Mouse (Mus musculus): Measurements from ENCODE around the gene Prr22.

Prr22 gene

GRCm38 (mm10) chr17:56769950-56770349 is at the start of gene Prr22:
Gene Prr22 (plus strand): TSS chr17:56770250.
- in situ Hi-C loops (cut with MboI; ENCODE audit: low sequenced_read_pairs): no loop called here

GRCm38 (mm10) chr17:56722441-56722840 is 47.6 kb upstream of the Prr22 start:
- in situ Hi-C loops (cut with MboI; ENCODE audit: low sequenced_read_pairs): no loop called here

DNA sequence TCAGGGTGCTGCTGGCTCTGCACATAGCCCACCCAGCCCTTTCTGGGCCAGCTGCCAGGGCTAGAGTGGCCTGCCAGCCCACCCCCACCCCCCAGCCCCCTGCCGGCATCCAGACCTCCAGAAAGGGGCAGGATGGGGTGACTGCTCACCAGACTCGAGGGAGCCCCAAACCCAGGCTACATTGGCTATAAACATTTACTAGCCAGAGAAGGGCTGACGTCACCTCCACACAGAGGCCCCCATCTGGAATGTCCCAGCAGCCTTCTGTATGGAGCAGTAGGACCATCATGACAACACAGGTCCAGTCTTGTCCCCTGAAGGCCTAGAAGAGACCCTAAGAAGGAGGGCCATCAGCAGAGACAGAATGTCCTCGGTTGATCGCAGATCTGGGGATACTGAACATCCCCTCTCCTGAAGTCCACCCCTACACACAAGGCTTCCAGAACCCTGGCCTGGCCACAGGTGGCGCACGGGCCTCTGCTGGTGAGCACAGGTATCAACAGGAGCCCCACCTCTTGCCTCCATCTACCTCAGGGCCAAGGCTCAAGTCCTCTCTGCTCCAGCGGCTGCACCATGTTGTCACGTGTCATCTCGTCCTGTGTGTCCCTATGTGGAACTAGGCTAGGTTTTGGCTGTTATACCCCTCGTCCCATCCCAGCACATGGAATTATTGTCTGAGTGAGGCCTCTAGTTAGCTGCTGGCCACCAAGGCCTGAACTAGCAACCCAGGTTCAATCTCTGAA is 46.5 kb upstream of the Prr22 start:
- in situ Hi-C loops (cut with MboI; ENCODE audit: low sequenced_read_pairs): no loop called here

- in situ Hi-C loops (cut with MboI; ENCODE audit: low sequenced_read_pairs): no loop called here
Measured at GRCm38 (mm10) chr17:56727029-56727649, 42.9 kb upstream of the Prr22 start.

DNA sequence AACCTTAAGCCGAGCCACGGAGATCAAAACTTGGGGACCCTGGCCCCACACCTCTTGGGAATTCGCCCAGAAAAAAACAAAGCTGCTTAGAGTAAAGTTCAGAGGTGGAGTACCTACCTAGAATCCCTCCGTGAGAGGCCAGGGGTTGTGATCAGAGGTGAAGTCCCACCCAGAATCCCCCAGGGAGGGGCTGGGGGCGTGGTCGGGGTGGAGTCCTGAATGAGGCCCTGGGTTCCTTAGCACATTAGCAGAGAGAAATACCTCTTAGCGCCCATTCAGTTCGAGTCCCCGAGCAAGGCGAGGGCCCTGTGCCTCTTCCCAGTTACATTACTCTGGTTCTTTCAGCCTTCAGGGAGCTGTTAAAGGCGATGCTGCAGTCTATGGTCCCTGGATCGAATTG is 42.4 kb upstream of the Prr22 start:
- in situ Hi-C loops (cut with MboI; ENCODE audit: low sequenced_read_pairs): no loop called here

DNA sequence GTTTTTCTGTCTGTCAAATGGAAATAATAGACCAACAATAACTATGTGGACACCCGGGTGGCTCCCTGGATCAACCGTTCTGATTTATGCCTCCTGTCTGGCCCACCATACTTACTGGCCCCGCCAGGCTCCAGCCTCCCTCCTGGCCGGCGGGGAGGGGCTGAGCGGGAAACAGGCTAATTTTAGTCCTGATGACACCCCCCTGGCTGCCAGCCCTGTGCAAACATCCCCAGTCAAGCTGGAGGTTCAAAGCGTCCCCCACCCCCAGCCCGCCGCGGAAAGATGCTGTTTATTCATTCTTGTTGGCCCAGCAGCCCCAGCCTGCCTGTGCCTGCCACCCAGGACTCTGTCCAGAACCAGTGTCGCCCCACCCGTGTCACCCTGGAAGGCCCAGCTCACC is 41.9 kb upstream of the Prr22 start:
- in situ Hi-C loops (cut with MboI; ENCODE audit: low sequenced_read_pairs): no loop called here

- in situ Hi-C loops (cut with MboI; ENCODE audit: low sequenced_read_pairs): no loop called here
Measured at GRCm38 (mm10) chr17:56729151-56729550, 40.9 kb upstream of the Prr22 start.

- in situ Hi-C loops (cut with MboI; ENCODE audit: low sequenced_read_pairs): no loop called here
Measured at GRCm38 (mm10) chr17:56729656-56730055, 40.4 kb upstream of the Prr22 start.

DNA sequence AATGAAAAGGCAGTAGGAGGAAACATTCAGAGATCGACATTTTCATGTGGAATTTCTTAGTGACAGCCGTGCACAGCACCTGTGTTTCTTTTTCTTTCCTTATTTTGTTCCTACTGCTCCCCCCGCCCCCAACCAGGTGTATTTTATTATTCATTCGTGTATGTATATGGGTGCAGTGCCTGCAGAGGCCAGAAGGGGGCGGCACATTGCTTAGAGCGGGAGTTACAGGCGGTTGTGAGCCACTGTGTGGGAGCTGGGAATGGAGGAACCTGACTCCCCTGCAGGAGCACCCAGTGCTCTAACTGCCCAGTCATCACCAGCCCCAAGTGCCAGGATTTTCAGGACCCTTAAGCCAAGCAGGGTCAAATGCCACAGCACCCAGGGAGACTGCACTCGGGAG is 33.5 kb upstream of the Prr22 start:
- in situ Hi-C loops (cut with MboI; ENCODE audit: low sequenced_read_pairs): no loop called here

DNA sequence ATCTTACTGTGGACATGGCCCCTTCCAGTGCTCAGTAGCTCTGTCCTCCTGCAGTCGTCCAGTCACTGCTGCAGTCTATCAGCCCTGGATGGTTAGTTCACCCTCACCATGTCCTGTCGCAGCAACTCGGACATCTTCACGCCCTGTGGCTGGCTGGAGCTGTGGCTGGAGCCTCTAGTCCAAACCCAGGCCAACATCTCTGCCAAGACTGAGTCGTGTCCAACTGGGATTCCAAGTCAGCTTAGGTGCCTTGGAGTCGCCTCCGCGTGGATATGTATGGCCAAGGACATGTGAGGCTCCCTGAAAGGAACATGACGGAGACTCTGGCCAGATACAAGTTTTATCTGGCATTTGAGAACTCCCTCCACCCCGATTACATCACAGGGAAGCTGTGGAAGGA is 31.8 kb upstream of the Prr22 start:
- in situ Hi-C loops (cut with MboI; ENCODE audit: low sequenced_read_pairs): no loop called here

GRCm38 (mm10) chr17:56740118-56740787 is 29.8 kb upstream of the Prr22 start:
- in situ Hi-C loops (cut with MboI; ENCODE audit: low sequenced_read_pairs): no loop called here

DNA sequence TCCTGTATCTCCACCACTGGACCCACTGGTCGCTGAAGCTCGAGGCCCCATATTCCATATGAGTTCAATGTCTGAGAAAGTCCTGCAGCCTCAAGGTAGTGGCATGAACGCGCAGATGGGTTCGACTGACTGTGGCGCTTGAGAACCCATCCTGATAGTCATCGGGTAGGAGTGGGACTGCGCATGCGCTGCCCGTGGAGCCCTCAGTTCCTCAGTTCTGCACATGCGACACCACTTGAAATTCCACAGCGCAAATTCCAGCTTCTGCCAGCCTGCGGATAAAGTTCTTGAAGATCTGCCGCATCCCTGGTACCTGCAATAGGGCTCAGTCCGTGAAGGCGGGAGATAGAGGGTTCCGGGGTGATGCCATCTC is 29.3 kb upstream of the Prr22 start:
- in situ Hi-C loops (cut with MboI; ENCODE audit: low sequenced_read_pairs): no loop called here

GRCm38 (mm10) chr17:56744173-56744572 is 25.9 kb upstream of the Prr22 start:
- in situ Hi-C loops (cut with MboI; ENCODE audit: low sequenced_read_pairs): no loop called here

DNA sequence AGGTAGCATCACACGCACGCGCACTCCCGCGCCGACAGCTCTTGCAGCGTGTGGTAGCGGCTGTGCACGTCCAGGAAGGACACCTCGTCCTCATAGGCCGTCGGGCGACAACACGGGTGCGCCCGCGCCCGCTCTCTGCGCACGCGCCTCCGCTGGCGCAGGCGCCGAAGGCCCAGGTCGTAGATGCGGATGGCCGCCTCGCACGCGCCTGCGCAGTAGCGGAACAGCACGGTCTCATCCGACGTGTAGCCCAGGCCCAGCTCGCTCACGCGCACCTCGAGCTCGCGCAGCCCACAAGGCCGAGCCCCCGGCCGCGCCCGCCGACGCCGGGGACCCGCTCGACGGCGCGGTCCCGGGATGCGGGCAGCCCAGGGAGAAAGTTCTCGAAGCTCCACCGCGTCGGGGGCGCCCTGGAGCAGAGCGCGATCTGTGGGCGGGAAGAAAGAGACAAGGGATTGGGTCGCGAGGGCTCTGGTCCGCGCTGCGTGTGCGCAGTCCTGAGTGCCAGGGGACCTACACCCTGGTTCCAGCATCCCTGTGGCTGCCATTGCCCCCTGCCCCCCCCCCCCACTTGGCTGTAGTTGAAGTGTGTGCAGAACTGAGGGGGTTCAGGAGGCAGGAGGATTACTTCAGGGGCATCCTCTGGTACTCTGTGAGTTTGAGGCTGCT is 18.5 kb upstream of the Prr22 start:
- in situ Hi-C loops (cut with MboI; ENCODE audit: low sequenced_read_pairs): no loop called here

GRCm38 (mm10) chr17:56753452-56753851 is 16.6 kb upstream of the Prr22 start:
- in situ Hi-C loops (cut with MboI; ENCODE audit: low sequenced_read_pairs): no loop called here

GRCm38 (mm10) chr17:56754271-56755185 is 15.5 kb upstream of the Prr22 start:
- in situ Hi-C loops (cut with MboI; ENCODE audit: low sequenced_read_pairs): no loop called here

DNA sequence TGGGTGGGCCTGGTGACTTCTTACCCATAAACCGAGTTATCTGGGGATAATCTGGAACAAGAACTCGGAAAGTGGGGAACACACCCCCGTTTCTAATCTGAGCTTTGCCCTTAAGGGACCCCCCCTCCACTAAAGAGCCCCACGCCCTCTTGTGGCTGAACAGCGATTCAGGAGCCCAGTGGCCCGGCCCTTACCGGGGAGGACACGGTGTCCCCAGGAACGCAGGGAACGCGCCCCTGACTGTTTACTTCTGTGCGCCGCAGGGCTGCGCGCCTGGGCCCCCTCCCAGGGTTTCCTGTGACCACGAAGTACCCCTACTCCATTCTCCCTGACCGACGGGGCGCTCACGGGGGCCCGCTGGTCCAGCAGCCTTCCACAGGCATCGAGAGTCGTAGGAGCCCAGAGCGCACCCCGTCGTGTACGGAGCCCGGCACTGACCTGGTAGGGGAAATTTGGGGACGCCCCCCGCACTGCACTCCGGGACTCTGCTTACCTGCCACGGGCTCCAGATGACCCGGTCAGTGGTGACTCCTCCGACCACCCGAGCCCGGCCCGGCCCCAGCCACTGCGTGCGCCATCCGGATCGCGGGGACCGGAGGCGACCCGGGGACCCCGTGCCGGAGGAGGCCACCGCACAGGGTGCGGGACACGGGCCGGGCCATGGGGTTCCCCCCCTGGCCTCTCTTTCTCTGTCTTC is 13.2 kb upstream of the Prr22 start:
- in situ Hi-C loops (cut with MboI; ENCODE audit: low sequenced_read_pairs): no loop called here

GRCm38 (mm10) chr17:56757416-56758123 is 12.5 kb upstream of the Prr22 start, which contains the start of gene Nrtn:
Gene Nrtn (minus strand): TSS chr17:56757530.
- in situ Hi-C loops (cut with MboI; ENCODE audit: low sequenced_read_pairs): no loop called here

GRCm38 (mm10) chr17:56758132-56758531 is 11.9 kb upstream of the Prr22 start:
- in situ Hi-C loops (cut with MboI; ENCODE audit: low sequenced_read_pairs): no loop called here

Measured in CH12F3 (cell line).